Mouse (Mus musculus) liver, adult 2 months (tissue): ENCODE results near the gene Olfr1328.

Source experiments
- CTCF ChIP-seq: fragments of 200-500 bp; IDR thresholded peaks from 2 replicates; pipeline ENCODE4 v1.5.1; 2011; ENCODE audit warnings: low read depth, low read length, control low read depth
- POLR2A ChIP-seq: fragments of 200-500 bp; IDR thresholded peaks from 2 replicates; pipeline ENCODE4 v1.6.1; 2011; ENCODE audit warnings: low read length, control low read depth; ENCODE audit not compliant: insufficient read depth; ENCODE audit errors: extremely low read depth

DNA sequence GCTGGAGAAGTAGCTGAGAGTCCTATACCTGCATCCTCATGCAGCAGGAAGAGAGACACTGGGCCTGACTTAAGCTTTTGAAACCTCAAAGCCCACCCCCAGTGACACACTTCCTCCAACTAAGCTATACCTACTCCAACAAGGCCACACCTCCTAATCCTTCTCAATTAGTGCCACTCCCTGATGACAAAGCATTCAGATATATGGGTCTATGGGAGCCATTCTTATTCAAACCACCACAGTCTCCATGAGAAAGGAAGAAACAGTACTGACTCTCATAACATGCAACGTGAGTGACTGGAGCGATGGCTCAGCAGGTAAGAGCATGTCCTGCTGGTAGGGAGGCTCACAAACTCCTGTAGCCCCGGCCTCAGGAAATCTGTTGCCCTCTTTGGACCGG, 46.9 kb upstream of the Olfr1328 start:
- no peak for TF ChIP-seq CTCF
- no peak for TF ChIP-seq POLR2A
